Mouse (Mus musculus) adrenal gland, postnatal 36 days (tissue): ENCODE results near the gene Dmrtb1. TPM values are rescaled to one million over a fixed set of nuclear protein-coding genes. Genes with fewer than 3 reads are reported as not detected.

Experiments
- DNase-seq, 2 experiments: peaks; one replicate each; pipeline ENCODE4 v3.0.0; 2021; ENCODE audit warnings: mixed read lengths in 1 of 2
- long read RNA-seq, 2 experiments: library from polyadenylated mRNA; stranded (forward); transcript quantifications; one replicate each; pipeline ENCODE4 v2.0.0; 2021; ENCODE audit warnings: borderline sequencing depth in 2 of 2
- total RNA-seq, 2 experiments: library from RNA; stranded (reverse); gene quantifications; 2 replicates each; pipeline ENCODE4 v1.2.3; 2021

Dmrtb1 gene
- not detected for total RNA-seq
- long read RNA-seq, experiment 1, result 0 reads
- long read RNA-seq, experiment 2, result 0 reads

DNA sequence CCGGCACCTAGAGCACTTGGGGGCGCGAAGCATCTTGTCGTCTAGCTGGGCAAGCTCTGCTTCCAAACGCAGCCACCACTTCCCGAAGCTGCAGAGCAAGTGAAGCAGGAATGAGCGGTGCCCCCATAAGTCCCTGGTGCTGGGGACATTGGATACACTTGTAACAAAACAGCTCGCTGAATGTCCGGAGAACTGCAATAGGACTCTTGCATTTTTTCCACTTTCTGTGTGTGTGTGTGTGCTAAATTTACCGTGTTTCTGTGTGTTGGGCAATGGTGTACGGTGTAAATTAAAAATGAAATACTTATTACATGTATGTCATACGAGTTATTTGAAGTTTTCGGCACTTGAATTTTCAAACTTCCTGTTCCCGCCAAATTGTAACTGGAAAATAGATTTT, at the start of gene Dmrtb1:
TSS of gene Dmrtb1 (minus strand) at position 101 of the 400 bp plus-strand sequence.
- no peak for DNase-seq

DNA sequence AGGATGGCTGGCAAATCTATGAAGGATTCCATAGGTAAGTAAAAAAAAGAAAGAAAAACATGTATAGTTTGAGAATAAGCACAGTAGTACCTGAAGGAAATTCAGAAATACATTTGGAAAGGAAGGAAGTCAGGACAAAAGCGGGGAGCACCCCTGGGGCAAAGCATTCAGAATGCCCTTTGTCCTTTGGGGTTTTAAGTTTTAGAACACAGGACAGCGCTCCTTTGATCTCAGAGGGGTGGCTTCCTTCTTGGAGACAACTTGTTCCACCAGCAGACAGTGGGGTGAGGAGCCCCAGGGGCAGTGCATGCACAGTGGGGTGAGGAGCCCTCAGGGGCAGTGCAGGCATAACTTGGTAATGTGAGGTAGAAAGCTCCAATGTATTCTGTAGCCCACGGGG, 49.6 kb upstream of the Dmrtb1 start:
- no peak for DNase-seq

DNA sequence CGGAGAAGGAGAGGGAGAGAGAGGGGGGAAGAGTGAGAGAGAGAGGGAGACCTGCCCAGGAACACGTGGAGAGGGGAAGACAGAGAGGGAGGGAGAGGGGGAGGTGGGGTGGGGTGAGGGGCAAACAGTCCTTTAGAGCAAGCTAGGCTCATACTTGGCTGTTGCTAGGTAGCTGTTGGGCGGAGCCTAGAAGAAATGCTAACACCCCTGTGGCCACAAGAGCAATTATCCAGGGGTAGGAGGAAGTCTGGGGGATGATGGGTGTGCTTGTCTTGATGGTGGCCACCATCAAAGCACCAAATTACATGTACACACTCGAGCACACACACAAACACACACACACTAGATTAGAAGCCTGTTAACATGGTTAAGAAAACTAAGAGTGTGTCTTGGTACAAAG, 48.6 kb upstream of the Dmrtb1 start:
- DNase-seq, result no peak

DNA sequence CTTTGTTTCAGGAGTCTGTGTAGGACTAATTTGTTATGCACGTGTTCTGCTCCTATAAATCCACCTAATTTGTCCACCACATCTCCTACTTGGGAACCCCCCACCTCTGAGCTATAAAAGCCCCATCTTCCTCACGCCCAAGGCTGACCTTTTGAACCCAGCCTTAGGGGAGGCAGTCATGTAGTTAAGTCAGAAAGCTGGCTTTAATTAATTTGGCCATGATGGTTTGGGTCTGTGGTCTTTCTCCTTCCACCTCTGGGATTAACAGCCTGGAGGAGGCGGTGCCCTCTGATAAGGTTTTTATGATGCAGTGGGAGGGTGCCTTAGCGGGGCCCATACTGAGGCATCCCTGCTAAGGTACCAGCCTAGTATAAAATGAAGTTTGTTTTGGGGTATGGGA, 48.2 kb upstream of the Dmrtb1 start:
- no peak for DNase-seq

DNA sequence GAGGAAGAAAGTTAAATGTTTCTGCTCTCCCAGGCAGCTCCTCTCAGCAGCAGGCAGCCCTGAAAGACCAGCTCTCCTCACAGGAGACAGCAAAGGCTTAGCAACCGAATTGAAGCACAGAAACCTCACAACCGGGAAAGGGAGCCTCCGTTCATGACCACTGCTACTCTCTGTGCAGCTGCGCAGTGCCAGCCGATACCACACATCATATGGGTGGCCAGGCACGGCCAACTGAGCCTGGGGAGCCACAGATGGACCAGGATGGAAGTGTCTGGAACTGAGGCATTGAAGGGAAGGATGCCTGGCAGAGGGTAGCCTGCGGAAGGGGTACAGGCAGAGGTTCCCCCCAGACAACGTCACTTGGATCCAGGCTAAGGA, 47.0 kb upstream of the Dmrtb1 start:
- no peak for DNase-seq

DNA sequence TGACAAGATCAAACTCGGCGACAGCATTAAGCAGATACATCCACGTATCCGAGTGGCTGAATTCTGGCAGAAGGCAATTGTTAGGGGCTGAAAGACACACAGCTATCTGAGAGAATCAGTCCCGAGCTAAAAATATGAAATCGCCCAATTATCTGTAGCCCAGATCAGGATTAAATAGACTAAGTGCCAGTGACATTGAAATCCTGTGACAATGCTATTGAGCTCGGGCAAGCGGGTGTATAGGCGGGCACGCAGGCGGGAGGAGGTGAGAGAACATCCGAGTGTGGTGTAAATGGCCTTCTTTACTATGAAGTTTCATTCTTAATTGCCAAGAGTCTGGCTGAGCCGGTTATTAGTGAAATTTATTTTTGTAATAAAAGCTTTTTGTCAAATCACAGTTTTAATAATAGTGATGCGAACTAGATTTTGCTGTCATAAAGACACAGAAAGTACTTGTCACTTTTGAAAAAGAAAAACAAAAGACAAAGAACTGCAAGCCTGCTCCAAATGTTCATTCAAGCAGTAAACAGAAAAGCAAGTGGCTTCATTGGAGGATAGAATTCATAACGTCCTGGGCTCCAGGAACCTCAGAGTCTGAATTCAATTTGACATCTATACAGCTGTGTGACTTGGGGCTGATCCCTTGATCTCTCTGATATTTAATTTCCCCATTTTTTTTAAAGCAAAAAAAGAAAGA, 46.5 kb upstream of the Dmrtb1 start:
- no peak for DNase-seq

DNA sequence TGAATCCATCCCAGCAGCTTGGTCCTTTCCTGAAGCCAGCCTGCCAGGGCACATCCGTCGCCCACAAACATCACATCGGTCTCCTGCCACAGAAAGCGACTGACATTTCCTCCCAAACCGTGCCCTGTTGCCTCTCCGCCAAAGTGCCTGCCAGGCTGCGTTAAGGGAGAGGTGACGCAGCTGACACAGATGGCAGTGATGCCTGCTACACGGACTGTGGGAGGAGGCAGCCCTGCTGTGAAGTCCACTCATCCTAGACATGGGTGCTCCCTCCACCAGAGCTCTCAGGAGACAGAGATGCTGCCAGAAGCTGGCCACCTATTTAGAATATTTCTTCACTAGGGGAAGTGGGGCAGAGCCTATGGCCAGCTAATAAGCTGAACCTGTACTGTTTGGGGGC, 41.4 kb upstream of the Dmrtb1 start:
- no peak for DNase-seq

DNA sequence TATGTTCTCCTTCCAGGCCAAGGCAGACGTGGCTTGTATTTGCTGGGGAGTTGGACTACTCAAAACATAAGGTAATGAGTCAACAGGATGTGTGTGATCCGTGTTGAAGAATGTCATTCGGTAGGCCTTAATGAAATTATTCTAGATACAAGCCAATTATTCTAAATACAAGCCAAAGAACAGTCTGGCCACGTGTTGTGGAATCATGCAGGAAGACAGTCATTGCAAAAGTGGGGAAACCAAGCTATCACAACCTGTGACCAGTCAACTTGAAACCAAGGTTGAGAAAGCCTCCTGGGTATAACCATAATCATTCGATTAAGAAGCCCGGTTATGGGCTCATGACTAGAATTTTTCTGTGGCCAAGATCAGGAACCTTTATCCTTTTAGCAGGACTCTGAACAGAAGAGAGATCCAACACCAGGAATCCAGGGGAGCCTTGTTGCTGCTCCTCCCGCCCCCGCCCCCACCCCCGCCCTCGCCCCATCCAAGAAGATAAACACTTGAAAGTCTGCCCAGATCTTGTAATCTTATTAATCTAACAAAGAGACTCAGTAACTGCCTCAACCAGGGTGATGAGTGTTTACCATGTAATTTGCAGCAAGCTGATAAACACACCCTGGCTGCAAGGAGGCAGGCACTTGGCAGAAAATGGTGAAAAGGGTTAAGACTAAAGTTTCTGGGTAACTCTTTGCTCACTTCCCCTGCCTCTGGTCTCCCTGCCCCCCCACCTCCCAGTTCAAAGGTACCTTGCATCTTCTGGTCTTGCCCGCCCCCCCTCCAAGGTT, 36.2 kb upstream of the Dmrtb1 start:
- DNase-seq, result no peak

DNA sequence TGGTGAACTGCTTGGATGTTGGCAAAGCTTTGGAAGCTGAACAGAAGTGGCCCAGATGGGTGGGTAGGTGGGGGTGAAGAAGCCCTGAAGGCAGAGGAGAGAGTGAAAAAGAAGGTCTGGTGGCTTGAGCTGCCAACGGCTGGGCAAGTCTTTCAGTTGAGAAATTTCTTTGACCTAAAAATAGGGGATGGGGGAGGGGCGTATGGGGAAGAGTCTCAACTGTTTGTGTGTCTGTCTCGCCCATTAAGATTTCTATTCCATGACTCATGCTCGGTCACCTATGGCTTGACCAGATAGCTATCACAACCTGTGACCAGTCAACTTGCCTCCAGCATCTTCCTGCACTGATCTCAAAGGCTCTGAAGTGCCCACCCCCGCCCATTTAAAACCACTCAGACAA, 35.1 kb upstream of the Dmrtb1 start:
- DNase-seq, result no peak

DNA sequence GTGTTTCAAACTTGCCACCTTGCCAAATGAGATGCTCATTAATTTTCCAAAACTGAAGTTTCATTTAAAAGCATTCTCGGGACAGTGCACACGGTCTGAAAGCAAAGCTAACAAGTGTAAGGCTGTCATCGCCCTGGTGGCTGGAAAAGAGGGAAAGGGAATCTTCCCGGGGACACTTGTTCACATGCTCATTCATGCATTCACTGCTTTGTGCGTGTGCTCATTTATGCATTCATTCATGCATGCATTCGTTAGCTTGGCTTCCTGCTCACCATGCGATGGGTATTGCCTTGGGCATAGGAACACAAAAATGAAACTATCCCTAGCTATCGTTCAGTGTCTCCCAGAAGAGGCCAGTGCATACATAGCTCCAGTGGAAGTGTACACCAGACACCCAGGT, 34.7 kb upstream of the Dmrtb1 start:
- DNase-seq, result no peak

DNA sequence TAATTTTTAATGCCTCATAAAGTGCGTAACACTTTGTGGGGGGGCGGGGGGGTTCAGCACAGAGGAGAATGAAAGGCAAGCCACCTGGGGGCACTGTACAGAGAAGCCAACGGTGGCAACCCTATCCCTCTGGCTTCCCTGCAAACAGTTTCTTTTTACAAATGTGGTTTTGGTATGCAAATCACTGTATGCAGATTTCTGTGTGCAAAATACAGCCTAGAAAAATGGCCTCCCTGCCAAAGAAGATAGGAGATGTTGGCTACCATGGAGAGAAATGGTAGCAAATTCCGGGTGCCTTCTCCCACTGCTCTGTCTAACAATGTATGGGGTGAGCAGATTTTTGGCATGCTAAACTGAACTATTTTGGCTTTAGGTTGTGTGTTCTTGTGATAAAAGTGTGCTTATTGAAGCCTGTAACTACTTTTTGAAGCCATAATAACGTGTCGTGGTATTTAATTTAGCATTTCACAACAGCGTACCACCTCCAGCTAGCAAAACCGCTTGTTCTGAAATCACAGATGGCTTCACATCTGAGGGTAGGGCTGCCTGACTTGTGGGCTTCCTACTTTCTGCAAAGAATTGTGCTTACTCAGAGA, 33.8 kb upstream of the Dmrtb1 start:
- DNase-seq, result no peak

DNA sequence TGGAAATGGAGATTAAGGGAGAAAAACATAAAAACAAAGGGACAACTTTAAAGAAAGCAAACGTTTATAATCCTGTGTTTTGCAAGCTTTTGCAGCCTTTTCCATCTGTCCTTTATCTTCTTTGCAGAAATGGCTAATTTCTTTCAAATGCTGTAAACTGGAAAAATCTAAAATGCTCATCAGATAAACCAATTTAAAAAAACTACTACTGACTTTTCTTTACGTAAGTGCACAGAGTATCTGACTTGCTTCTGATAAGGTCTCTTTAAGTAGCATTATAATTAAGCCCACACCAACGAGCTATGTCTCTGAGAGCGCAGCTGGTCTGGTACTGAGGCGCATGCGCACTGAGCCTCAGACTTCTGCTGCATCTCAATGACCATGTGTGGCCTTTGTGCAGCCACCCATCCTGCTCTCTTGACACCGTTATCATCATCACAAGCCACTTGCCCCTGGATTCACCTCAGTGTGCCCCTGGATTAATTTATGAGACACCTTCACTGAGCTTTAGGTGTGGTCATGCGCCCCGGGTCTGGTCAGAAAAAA, 32.8 kb upstream of the Dmrtb1 start:
- DNase-seq, result no peak

DNA sequence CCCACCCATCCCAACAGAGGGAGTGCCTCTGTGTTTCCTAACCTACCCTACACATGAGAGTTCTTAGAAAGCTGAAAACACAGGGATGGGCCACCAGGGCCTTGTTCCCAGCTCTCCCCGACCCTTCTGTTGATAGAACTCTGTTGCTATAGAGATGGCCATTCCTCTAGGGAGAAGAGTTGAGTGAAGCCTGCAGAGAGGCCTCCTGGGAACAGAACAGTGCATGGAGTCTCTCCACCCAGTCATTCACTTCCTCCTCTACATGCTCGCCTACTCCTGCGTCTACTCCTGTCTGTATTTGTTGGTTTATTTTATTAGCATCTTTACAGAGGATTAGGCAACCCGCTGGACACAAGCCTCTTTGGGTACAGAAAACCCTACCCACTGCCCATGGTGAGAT, 22.9 kb upstream of the Dmrtb1 start:
- DNase-seq, result no peak

DNA sequence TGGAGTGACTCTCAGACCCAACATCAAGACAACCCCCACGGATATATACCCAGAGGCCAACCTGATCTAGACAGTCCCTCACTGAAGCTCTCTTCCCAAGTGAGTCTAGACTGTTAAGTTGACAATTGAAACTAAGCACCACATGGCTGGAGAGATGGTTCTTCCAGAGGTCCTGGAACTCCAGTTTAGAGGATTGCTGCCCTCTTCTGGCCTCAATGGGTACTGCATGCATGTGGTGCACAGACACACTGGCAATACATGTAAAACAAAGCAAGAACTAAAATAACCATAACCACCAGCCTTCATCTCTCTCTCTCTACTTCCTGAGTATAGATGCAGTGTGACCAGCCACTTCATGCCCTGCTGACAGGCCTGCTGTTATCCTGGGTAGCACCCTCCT, 20.2 kb upstream of the Dmrtb1 start:
- DNase-seq, result no peak

DNA sequence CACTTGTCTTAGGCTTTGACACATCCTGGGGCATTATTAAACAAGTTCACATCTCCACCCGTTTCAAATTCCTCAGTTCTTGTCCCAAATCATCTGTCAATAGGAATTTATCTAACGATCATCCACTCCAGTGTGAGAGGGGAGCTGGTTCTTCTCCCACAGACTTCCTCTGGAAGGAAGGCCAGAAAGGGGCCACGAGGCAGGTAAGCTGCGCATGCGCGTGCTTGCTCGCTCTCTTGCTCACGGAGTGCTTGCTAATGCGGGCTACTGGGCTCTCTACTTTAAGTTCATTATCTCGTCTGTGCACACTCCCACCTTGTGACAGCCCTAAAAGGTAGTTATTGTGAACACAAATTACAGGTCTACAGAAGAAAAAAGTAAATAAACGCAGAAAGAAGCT, 17.6 kb upstream of the Dmrtb1 start:
- no peak for DNase-seq

DNA sequence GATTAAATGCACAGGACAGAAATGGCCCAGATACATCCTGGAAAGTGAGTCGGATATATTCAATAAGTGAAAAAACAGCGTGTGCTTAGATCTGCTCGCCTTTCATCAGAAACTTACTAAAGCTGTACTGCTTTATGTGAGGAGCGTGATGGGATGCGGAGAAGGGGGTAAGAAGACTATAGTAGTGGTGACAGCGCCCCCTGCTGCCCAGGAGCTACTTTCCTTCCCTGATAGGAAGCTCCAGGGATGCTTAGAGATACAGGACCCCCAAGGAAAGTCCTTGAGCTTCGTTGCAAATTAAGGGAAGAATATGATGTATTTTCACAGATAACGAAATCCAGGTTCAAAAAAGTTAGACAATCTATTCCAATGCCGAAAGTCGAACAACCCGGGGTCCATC, 17.1 kb upstream of the Dmrtb1 start:
- peak; percentile 22 to 52 for DNase-seq

DNA sequence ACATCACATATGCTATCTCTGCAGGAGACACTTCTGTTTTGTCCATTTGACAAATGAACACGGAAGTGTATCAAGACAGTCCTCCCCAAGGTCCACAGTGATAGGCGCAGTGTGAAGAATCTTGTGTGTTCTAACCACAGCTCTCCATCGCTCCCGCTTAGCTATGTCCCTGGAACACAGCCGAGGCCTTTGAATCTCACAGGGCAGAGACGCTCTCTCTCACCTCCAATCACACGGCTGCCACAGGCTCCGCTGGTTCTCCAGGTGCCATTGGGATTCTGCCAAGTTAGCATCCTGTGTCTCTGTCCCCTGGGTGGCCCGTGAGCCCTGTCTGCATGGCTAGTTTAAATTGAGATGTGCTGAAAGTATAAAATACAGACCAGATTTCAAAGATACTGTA, 15.2 kb upstream of the Dmrtb1 start:
- no peak for DNase-seq

DNA sequence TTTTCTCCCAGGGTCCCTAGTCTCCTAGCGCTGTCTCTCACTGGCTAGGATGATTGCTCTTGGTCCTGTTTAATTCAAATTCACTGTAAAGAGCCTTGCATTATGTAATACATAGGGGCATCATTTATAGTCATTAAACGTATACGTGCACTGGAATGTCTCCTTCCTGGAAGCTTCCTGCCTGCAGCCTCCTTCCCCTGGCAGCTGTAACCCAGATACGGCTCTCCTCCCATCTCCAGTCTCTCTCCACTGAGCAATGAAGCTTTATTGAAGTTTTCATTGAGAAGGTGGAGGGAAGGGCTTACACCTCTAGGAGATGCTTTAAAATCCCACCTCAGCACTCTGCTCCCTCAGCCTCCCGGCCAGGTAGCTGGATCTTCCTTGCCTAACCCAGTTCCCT, 9.8 kb upstream of the Dmrtb1 start:
- no peak for DNase-seq

DNA sequence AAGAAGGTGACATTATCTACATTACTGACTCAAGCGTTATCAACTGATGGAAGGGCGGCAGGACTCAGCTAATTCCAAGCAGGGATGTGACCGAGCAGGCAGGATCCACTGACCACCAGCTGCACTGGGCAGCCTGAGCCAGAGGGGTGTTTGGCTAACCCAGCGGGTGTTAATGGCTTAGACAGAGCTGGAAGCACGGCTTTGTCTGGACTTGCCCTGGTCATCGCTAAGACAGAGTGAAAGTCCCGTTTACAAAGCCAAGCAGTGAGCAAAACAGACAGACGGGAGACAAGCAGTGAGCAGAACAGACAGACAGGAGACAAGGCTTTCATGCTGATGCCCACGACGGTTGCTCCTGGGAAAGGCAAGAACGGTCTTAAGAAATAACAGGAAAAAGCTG, 4.2 kb upstream of the Dmrtb1 start:
- no peak for DNase-seq

DNA sequence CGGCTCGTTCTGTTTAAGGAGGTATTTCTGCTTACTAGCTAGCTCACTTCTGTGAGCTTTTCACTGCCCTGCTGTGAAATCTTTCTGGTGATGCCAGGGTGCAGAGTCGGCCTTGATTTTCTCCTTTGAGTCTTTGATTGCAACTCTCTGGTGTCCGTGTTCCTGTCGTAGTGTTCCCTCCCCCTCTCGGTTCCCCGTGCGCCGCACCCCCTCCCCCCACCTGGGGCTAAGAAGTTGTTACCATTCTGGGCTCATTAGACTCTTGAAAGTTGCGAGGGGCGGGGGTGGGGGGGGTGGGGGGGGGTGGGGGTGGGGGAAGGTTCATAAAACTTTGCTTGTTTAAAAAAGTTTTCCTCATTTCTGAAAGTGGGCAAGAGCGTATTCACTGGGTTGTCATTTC, 3.1 kb upstream of the Dmrtb1 start:
- no peak for DNase-seq

DNA sequence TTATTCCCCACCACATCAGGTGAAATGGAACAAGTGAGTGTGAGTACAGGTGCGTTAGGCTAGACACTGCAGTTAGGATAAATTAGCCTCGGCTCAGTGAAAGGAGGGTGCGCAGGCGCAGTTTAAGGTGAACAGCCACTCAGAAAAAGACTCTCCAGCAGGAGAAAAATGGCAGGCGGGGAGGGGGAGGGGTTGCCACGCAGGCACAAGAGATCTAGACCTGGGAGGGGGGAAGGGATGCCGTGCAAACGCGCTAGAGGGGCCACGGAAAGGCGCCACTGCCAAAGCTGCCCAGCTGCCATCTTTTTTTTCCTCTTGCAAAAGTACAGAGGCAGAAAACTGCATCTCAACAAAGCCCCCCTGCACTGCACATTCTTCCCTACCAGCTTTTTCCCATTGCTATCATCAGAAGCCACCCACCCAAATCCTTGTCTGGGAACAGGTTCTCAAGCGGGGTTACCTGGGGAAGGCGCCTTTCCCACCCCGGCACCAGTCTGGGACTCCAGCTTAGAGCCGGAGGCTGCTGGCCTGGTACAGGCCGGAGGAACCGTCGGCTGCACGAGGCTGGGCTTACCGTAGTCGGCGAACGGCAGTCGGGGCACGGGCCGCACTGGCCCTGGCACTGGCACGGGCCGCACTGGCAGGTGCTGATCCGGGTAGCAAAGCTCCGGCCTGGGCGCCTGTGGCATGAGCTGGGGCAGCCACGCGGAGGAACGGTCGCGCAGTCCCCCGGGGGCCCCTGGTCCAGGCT, 849 bp downstream of the Dmrtb1 start:
- no peak for DNase-seq

DNA sequence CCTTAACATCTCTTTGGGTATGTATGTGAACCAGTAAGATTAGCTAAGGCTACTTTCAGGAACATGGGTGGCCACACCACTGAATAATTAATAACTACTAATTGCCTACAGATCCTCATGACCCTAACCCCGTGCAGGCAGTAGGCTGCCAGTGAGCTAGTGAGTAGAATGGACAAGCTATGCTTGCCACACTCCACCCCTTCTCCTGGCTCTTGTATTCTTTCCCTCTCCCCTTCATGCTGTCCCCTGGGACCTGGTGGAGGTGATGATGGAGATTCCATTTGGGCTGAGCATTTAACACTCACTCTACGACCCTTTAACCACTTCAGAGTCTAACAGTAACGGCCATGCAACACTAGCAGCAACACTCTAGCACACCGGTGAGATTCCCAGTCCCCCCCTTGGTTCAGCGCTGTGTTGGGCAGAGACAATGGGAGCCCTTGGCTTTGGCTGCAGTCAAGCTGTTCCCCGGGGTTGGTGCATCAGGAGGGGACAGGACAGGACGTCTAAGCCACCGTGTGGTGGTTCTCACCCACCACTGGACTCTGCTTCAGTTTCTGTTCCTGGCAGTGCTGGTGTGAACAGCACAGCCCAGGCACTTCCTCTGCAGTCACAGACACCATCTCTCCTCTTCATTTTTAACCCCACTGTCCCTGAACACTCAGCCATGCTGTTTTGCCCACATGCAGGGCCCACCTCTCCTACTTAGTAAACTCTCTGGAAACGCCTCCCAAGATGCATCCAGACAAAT, 2.8 kb downstream of the Dmrtb1 start:
- no peak for DNase-seq
